Mouse (Mus musculus) layer of hippocampus, postnatal 14 days (tissue): ENCODE results near the gene Scube2. TPM values are rescaled to one million over a fixed set of nuclear protein-coding genes. Genes with fewer than 3 reads are reported as not detected.

ENCODE experiments used
- DNase-seq, 2 experiments: peaks; one replicate each; pipeline ENCODE4 v3.0.0; 2021 to 2022; ENCODE audit warnings: low spot score in 2 of 2, mixed read lengths in 1 of 2
- long read RNA-seq, 2 experiments: library from polyadenylated mRNA; stranded (forward); transcript quantifications; one replicate each; pipeline ENCODE4 v2.0.0; 2021
- total RNA-seq, 2 experiments: library from RNA; stranded (reverse); gene quantifications; 2 replicates each; pipeline ENCODE4 v1.2.3; 2021

Scube2 gene
- 1 to 10 TPM; 1.6 to 2.0 TPM for total RNA-seq
- long read RNA-seq, experiment 1, partial matches to known transcripts, result 2 of 4 reads
- long read RNA-seq, experiment 1, other reads (novel, unspliced or antisense), result 1 of 4 reads
- long read RNA-seq, experiment 2, result 0 reads

- DNase-seq, result no peak
Observed at GRCm38 (mm10) chr7:109865370-109866229, at the start of gene Scube2. Gene Scube2 (minus strand): TSS chr7:109865679.

GRCm38 (mm10) chr7:109906165-109906564, 40.7 kb upstream of the Scube2 start:
- no peak for DNase-seq

- no peak for DNase-seq
Observed at GRCm38 (mm10) chr7:109900921-109901320, 35.4 kb upstream of the Scube2 start.

- DNase-seq, result no peak
Observed at GRCm38 (mm10) chr7:109898911-109899310, 33.4 kb upstream of the Scube2 start.

GRCm38 (mm10) chr7:109892530-109892929, 27.1 kb upstream of the Scube2 start:
- peak; percentile 59 to 76 for DNase-seq

- no peak for DNase-seq
Observed at GRCm38 (mm10) chr7:109891786-109892185, 26.3 kb upstream of the Scube2 start.

GRCm38 (mm10) chr7:109890256-109890655, 24.8 kb upstream of the Scube2 start:
- DNase-seq, result no peak

- no peak for DNase-seq
Observed at GRCm38 (mm10) chr7:109889300-109889699, 23.8 kb upstream of the Scube2 start.

- DNase-seq, result no peak
Observed at GRCm38 (mm10) chr7:109886249-109886648, 20.8 kb upstream of the Scube2 start.

GRCm38 (mm10) chr7:109882574-109882973, 17.1 kb upstream of the Scube2 start:
- DNase-seq, result no peak

- no peak for DNase-seq
Observed at GRCm38 (mm10) chr7:109881561-109882099, 16.2 kb upstream of the Scube2 start.

GRCm38 (mm10) chr7:109879158-109879557, 13.7 kb upstream of the Scube2 start:
- no peak for DNase-seq

- DNase-seq, result no peak
Observed at GRCm38 (mm10) chr7:109876085-109876484, 10.6 kb upstream of the Scube2 start.

- no peak for DNase-seq
Observed at GRCm38 (mm10) chr7:109875598-109875997, 10.1 kb upstream of the Scube2 start.

GRCm38 (mm10) chr7:109875033-109875432, 9.6 kb upstream of the Scube2 start:
- no peak for DNase-seq

GRCm38 (mm10) chr7:109873170-109873569, 7.7 kb upstream of the Scube2 start:
- DNase-seq, result no peak

- no peak for DNase-seq
Observed at GRCm38 (mm10) chr7:109871232-109871631, 5.8 kb upstream of the Scube2 start.

GRCm38 (mm10) chr7:109868498-109868897, 3.0 kb upstream of the Scube2 start:
- no peak for DNase-seq

- DNase-seq, result no peak
Observed at GRCm38 (mm10) chr7:109866643-109867042, 1.2 kb upstream of the Scube2 start.

GRCm38 (mm10) chr7:109863561-109863960, 1.9 kb downstream of the Scube2 start:
- no peak for DNase-seq

- DNase-seq, result no peak
Observed at GRCm38 (mm10) chr7:109860162-109860561, 5.3 kb downstream of the Scube2 start.

GRCm38 (mm10) chr7:109859354-109859753, 6.1 kb downstream of the Scube2 start:
- no peak for DNase-seq
